Mouse (Mus musculus) c-Kit-positive CD71-negative TER-119-negative erythroid progenitor cells, embryonic 14.5 days (primary cell): ENCODE data around the gene Stim1.

Experiments
- DNase-seq: peaks from one replicate; pipeline ENCODE4 v3.0.0-alpha.2; 2013; ENCODE audit warnings: low read depth

Gene Stim1

DNA sequence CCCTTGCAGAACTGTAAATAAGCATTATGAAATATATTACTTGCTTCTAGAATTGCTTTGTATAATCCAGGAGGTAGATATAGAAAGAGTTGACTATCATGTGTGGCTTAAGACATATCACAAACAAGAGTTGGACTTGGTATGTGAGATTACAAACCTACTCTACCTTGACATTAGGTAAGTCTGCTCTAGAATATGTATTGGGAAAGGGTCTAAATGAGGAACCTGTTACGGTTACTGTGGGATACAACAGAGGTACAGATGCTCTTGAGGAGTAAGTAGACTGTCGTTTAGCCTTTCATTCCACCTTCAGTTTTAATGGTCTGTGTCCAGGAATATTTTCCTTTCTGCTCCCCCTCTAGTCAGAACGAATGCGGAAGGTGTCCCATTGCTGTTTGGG, 34.9 kb downstream of the Stim1 start:
- no peak for DNase-seq

DNA sequence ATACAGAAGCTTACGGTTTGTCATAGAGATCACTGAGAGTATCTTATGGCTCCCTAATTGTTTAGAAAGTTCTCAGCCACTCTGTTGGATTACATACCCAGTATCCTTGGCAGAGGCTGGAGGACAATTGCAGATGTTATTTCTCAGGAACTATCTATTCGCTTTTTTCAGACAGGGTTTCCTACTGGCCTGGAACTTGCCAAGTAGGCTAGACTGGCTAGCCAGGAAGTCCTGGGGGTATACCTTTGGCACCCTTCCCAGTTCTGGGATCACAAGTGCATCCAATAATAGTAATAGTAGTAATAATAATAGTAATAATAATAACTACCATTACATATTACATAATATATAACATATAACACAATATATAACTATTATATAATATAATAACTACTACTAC, 38.0 kb downstream of the Stim1 start:
- no peak for DNase-seq

DNA sequence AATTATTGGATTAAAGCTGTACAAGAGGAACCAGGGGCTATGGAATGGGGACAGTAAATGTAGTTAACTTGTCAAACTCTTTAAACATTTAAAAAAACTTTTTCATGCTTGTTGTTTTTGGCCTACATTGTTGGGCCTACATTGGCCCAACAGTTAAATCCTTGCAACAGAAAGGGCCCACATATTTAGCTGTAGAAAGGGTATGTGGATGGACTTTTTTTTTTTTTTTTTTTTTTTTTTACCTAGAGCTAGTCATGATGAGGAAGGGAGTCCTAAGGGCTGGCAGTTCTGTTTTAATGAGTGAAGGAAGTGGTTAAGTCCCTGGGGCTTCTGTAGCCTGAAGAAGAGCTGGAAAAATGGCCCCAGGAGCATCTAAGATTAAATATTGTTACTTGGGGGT, 42.7 kb downstream of the Stim1 start:
- no peak for DNase-seq

DNA sequence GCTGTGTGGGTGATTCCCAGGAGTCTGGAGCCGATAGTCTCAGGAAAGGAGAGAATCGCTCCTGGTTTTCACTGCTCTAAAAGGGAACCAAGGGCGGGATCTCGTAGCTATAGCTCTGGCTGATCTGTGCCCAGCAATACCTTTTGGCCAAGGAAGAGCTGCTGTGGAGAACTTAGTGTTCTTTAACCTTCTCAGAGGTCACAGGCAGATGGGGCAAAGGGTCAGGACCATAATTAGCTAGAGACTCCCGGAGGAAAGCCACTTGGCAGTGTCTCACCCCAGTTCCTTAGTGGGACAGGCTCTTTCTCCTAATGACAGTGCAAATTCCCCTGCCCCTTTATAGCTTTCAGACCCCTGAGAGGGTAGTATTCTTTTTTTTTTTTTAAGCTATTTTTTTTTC, 43.2 kb downstream of the Stim1 start:
- no peak for DNase-seq

DNA sequence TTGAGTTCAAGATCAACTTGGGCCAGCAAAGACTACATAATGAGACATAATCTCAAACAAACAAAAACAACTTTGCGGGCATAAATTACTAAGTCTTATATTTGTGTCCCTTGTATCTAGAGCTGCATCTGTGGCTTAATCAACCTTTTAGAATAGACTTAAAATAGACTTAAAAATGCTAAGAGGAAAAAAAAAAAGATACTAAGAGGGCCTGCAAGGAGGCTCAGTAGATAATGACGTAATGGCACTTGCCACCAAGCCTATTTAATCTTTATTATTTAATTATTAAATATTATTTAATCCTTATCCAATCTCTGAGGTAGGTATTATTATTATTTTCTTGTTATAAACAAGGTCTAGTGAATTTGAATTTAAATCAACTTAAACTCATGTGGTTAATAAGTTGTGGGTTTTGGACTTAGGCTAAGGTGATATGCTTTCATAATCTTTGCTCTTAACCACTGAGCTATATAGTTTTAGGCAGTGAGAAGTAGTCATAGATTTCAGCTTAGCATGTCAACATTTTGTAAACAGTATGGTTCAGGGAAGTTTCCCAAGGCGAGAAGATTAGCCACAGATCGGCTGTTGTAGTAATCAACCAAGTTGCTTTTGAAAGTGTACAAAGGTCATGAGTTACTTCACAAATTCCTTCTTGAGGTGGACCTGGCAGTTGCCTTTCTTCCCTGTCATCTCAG, 45.4 kb downstream of the Stim1 start:
- DNase-seq: no peak

DNA sequence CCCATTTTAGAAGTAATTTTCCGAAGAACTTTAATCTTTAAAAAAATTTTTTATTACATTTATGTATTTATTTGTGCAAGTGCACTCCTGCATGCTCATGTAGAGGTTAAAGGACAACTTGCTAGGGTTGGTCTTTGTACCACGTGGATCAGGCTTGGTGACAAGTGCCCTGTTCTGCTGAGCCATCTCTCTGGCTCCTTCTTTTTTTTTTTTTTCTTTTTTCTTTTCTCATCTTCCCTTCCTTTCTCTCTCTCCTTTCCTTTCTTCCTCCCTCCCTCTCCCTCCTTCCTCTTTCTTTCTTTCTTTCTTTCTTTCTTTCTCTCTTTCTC, 45.9 kb downstream of the Stim1 start:
- no peak for DNase-seq

DNA sequence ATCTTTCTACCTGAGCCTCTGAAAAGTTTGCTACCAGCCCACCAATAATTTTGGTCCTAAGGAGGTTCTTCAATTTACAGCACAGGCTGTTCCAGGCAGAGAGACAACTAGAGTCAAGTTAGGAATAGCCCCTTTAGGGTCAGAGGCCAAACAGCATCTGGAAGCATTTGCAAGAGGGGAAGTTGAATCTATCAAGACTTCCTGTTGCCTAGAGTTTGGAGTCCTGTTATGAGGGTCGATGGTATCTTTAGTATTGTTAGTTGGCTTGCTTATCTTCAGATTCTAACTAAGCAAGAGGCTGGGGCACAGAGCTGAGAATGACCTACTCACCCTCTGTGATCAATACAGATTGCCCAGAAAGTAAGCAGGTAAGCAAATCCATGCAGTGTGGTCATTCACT, 46.5 kb downstream of the Stim1 start:
- DNase-seq: no peak

DNA sequence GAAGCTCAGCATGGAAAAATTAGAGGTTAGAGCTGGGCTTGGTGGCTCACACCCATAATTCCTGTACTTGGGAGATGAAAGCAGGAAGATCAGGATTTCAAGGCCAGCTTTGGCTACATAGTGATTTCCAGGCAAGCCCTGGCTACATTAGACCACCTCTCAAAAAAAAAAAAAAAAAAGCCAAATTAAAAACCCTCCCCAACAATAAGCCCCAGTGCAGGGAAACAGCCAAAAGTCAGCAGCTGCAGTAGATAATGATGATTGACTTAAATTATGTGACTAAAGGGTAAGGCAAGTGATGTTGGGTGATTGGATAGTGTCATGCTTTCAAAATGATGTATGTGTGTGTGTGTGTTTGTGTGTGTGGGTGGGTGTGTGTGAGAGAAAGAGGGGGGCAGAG, 47.3 kb downstream of the Stim1 start:
- DNase-seq: no peak

DNA sequence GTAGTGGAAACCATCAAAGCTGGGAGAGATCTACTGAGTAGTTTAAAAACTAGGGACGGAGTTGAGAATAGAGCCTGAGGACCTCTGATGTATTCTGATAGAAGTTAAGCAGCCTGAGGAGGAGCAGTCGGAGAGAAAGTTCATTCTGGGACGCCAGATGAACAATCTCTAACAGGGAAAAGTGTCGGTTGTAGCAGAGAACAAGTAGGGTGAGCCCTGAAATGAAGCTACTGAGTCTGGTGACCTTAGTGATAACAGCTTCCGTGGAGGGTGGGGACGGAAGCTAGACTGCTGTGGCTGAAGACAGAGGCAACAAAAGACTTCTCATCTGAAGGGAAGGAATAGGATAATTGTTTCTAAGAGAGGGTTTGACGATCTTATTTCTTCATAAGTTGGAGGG, 47.8 kb downstream of the Stim1 start:
- no peak for DNase-seq

DNA sequence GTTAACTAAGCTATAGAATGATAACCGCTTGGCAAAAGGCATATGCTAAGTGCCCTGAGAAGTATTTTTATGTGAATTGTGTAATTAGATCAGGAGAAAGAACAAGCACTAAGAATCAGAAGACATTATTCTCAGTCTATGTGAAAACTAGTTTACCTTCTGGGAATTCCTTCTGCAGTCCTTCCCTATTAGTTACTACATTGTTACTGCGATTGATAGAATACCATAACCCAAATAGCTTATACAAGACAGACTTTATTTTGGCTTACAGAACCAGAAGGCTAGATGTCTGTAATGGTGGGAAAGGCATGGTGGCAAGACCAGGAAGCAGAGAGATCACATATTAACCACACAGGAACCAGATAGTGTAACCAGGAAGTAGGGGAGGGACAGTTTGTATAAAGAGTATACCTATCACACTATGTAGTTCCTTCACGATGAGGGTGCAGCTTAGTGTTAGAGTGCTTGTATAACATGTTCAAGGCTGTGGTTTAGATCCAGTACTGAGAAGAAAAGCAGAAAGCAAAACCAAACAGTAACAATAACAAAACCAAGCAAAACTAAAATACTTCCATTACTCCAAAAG, 50.1 kb downstream of the Stim1 start:
- no peak for DNase-seq

DNA sequence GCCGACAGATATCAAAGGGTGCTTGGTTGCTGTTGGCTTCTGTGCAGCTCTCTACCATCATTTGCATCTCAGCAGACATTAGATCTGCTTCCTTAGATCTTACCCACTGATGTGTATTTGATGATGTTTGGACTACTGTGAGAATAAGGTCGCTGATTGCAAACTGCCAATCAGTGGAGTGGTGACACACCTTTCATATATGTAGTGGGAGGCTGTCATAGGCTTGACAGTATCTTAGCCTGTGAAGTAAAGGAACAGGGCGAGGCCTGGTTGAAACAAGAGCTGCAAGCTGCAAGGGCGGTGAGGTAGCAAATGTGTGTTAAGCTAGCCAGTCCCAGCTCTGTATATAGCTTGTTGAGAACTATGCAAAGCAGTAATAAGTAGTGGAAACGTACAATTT, 54.5 kb downstream of the Stim1 start:
- DNase-seq: no peak

DNA sequence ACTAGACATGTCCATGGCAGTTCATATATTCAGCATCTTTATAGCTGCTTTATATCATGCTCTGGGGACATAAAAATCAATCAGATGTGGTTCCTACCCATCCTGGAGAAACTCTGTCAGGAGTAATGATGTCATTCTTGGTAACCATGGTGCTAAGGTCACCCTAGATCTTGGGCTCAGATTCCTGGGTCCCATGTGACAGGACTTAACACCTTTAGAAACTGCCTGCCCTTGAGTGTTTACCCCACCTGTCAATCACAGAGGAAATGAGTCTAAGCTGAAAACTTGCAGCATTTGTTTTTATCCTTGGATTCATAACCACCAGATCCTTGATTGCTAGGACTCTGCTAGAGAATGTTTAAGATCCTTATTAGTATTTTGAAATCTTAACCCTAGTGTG, 58.7 kb downstream of the Stim1 start:
- no peak for DNase-seq

DNA sequence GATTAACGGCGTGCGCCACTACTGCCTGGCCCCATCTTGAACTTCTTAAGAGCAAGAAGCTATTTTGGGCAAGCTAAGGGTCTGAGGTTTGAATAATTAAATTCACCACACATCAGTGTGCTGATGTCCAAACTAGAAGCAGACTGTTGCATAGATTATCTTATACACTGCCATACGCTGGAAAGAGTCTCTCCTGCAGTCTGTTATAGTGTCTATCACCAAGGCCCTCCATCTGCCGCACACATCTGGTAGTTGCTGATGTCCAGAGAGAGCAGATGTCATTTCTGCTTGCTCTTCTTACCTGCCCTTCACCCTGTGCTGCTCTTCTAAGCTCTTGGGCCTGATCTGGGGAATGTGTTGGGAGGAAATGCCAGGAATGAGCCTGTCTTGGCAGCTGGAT, 62.7 kb downstream of the Stim1 start:
- no peak for DNase-seq

DNA sequence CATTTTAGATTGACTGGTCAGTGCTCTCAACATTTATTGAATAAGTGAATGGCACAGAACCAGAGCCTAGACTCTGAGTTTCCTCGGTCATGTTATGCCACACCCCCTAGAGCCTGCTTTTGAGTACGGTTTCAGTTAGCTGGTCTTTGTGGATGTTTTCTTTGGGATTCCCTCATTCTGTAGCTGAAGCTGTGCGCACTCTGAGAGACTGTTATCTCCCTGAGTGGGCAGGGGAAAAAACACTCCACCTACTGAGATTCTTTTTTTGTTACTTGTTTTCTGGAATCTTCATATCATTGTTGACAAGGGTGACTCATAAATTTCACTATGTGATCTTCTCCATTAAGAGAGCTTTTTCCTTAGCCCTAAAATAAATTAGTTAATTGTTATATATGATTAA, 63.9 kb downstream of the Stim1 start:
- no peak for DNase-seq

DNA sequence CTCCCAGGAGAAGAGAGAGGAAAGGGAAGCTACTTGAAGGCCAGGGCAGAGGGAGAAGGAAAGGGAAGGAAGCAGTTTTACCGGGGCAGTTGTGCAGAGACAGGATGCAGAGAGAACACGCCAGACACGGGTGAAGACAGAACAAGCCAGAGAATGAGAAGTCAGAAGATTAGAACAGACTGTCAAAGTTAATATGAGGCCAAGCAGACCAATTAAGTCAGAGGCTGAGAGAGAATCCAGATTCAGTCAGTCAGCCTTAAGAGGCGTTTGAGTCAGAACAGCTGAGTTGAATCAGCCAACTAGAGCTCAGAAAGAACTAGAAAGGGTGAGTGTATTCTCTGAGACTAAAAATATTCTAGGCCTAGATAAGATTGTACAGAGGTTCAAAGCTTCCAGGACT, 66.1 kb downstream of the Stim1 start:
- no peak for DNase-seq

DNA sequence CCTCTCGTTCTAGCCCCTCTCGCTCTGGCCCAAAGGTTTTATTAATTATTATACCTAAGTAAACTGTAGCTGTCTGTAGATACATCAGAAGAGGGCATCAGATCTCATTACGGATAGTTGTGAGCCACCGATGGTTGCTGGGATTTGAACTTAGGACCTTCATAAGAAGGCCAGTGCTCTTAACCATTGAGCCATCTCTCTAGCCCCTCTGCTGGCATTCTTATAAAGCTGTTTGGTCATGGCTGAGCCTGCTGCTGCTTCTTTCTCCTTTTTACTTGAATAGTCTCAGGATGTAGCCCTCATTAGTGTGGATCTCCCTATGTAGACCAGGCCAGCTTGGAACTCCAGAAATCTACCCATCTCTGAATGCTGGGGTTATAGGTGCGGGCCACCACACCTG, 69.7 kb downstream of the Stim1 start:
- DNase-seq: no peak

DNA sequence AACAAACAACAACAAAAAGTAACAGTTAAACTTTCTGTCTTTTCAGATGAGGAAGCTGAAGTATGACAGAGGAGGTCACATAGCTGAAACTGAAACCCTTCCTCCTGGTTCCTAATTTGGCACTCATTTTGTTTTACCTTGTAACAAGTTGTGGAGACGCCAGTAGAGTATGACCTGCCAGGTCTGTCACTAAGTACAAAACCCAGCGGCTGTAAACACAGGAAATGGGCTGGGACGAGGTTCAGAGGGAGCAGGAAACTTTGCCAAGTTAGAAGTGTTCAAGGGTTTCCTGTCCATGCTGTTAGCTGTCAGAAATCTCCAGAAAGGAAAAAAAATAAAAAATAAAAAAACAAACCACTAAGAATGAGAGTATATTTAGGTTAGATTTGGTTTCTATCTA, 70.3 kb downstream of the Stim1 start:
- DNase-seq: no peak

DNA sequence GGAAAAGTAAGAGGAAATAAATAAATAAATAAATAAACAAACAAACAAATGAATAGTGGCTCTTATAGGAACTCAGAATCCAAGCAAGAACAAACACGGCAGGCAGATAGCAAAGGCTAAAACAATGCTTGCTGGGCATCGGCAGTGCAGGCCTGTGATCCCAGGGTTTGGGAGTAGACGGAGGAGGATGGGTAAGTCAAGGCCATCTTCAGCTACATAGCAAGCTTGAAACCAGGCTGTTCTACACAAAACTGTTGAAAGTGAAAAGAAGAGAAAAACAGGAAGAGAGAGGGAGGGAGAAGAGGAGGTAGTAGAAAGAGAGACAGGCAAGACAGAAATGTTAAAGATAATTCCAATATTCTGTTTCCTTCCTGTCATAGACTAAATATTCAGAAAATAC, 71.3 kb downstream of the Stim1 start:
- no peak for DNase-seq

DNA sequence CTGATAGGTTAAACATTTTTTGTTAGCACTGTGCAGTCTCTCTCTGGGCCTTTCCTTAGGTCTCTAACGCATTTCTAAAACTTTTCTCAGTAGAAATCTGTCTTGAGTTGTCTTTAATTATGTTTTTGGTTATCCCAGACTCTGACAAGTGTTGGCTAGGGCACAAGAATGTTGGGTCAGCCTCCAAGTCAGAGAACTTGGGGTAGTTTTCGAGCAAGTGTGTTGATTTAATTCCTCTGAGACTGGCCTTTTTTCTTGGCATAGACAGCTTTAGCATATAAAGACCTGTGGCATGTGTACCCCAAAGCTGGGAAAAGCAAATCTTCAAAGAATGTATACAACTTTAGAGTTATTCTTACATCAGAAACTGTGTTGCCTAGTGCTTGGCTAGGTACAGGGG, 78.3 kb downstream of the Stim1 start:
- no peak for DNase-seq

DNA sequence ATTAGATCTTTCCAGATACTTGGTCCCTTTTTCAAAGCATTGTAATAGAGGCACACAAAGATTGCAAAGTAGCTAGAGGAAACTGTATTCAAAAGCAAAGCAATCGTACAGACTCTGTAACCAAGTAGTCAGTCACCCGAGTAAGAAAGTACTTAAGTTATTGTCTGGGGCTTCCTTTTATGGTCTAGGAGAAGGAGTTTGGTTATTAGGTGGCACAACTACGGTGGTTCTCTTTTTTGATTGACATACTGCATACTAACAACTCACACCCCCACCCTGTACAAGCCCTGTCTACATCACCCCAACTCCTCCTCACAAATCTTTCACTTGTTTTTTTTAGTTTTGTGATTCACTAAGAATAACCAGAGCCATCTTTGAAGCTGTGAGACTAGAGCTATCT, 79.7 kb downstream of the Stim1 start:
- no peak for DNase-seq

DNA sequence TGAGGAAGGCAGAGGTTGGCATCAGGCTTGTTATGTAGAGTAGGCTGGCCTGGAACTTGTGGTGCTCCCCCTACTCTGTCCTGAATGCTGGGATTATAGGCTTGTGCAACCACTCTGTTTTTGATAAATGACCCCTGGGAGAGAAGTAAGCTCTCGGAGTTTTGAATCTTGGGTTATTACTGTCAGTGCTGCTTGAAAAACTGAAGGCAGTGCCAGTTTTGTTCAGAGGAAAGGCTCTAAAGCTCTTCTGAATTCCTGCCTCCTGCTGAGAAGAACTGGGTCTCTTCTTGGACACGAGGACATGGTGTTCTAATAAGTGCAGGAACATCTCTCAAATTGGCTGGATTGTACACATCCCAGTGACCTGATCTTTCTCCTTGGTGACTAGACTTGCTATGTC, 81.1 kb downstream of the Stim1 start:
- no peak for DNase-seq

DNA sequence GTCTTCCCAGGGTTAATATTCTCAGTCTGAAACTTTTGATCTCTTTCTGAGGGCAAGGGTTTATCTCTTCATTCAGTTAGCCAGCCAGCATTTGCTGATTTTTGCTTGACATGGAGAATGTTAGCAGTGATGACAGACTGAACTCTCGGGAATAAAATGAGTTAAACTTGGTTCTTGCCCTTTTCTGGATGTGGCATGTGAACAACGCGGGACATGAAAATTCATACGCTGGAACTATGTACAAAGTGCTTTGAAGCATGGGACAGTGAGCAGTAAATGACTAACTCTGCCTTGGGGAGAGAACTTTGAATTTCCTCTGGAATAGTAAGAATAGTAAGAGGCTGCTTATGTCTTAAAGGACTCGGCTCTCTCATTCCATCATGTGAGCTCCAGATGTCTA, 81.6 kb downstream of the Stim1 start:
- no peak for DNase-seq

DNA sequence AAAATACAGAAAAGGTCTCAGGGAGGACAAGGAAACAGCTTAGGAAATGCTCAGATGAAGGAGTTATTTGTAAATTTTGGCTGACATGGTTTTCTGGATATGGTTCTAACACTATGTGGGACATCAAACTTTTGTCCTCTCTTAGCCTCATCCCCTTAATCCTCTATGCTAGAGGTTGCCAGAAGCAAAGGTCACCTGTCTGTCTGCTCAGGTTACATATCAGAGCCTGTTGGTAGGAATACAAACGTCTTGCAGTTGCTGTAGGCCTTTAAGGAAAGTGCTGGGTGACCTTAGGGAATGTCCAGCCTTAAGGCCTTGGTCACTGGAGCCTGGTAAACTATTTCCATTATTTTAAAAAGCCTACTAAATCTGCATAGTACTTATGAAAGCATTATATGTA, 85.8 kb downstream of the Stim1 start:
- DNase-seq: no peak

DNA sequence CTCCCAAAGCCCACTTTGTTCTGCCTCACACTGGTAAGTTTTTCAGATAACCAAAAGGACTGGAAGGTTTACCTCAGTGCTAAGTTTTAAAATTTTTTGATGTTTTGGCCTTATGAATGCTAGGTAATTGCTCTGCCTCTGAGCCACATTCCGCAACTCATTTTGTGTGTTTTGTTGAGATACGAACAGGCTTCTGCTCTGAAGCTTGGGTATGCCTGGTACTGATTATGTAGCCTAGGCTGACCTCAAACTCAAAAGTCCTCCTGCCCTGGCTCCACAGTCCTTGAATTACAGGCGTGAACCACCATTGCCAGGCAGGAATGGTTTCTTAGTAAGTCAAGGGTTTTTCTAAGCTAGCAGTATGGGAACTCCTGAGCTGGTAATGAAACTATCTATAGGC, 90.5 kb downstream of the Stim1 start:
- DNase-seq: no peak

DNA sequence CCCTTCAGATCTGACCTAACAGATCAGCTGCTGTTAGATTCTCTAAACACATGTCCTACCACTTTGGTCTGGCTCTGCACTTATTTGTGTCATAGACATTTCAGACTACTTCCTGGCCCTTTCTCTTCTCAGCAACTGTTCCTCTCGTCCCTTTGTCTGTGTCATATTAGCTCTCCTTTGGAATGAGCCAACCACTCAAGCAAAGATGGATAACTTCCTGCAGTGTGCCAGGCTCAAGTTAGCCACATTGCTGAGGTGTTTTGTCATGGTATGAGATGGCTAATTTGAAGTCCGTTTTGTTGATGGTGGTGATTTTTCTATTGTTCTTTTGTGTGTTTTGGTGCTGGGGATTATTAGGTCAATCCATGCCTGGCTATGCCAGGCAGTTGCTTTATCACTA, 93.7 kb downstream of the Stim1 start:
- no peak for DNase-seq
